Mouse (Mus musculus): ENCODE data around the gene BC051019. TPM values are rescaled to one million over a fixed set of nuclear protein-coding genes. Genes with fewer than 3 reads are reported as not detected.

Gene BC051019
- polyA plus RNA-seq, 1 experiment from 2014 or later: not detected

- Histone ChIP-seq H3K9ac (ENCODE audit: low read length) (peak overlapping the region; percentile 96), H3K4me3 (ENCODE audit: low read depth, low read length) (peak overlapping the region; percentile 88), H3K4me1 (ENCODE audit: control insufficient read depth, insufficient read depth, low read length) (peaks cover 11% of the 10 kb centered on the region), H3K36me3 (ENCODE audit: control insufficient read depth, insufficient read depth, low read length) (no peaks in the 10 kb centered on the region), H3K9me3 (ENCODE audit: control insufficient read depth, low read length) (no peaks in the 10 kb centered on the region), H3K4me2 (peak overlapping the region; percentile 95), H3K27ac (ENCODE audit: low read depth, low read length) (peak overlapping the region; percentile 61), H3K27me3 (ENCODE audit: control insufficient read depth, insufficient read depth, low read length) (no peaks in the 10 kb centered on the region)
- peak; percentile 85 for DNase-seq (ENCODE audit: low spot score, missing footprints)
- WGBS: 5% methylated on average over 13 of the region's 13 CpGs
- ATAC-seq (ENCODE audit: low FRiP score): peak; percentile 2; the same call in 1 of the 2 replicates
Observed at GRCm38 (mm10) chr7:109751427-109752007, 27.9 kb upstream of the BC051019 start.

- no peak overlapping the region for H3K27ac ChIP-seq (ENCODE audit: low read depth, low read length)
- H3K27me3 ChIP-seq (ENCODE audit: control insufficient read depth, insufficient read depth, low read length): no peaks in the 10 kb centered on the region
- 69% methylated on average over 1 of the region's 1 CpGs for WGBS
- no peak for ATAC-seq (ENCODE audit: low FRiP score)
- DNase-seq (ENCODE audit: low spot score, missing footprints): no peak
- H3K4me1 ChIP-seq (ENCODE audit: control insufficient read depth, insufficient read depth, low read length): peaks cover 8% of the 10 kb centered on the region
- H3K9me3 ChIP-seq (ENCODE audit: control insufficient read depth, low read length): no peaks in the 10 kb centered on the region
- peaks cover 3% of the 10 kb centered on the region for H3K36me3 ChIP-seq (ENCODE audit: control insufficient read depth, insufficient read depth, low read length)
- no peak overlapping the region for H3K4me3 ChIP-seq (ENCODE audit: low read depth, low read length)
- no peak overlapping the region for H3K9ac ChIP-seq (ENCODE audit: low read length)
- H3K4me2 ChIP-seq: no peak overlapping the region
Observed at GRCm38 (mm10) chr7:109747747-109748146, 24.1 kb upstream of the BC051019 start.

DNA sequence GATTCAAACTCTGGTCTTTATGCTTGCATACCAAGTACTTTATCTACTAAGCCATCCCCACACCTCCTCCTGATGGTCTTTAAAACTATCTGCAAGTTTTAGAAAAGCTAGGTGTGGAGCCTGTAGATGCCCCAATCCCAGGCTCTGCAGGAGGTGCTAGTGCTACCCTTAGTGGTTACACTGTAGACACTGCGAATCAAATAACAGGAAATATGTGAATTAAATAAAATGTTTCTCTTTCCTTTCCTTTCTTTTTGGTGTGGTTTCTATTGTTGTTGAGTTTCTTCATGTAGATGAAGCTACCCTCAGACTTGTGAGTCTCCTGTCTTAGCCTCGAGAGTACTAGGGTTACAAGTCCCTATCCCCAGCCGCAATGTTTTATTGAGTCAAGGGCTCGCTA, 18.1 kb upstream of the BC051019 start:
- Histone ChIP-seq H3K9ac (ENCODE audit: low read length) (no peak overlapping the region), H3K9me3 (ENCODE audit: control insufficient read depth, low read length) (no peaks in the 10 kb centered on the region), H3K36me3 (ENCODE audit: control insufficient read depth, insufficient read depth, low read length) (peaks cover 3% of the 10 kb centered on the region), H3K27ac (ENCODE audit: low read depth, low read length) (no peak overlapping the region), H3K4me2 (no peak overlapping the region), H3K4me1 (ENCODE audit: control insufficient read depth, insufficient read depth, low read length) (no peaks in the 10 kb centered on the region), H3K27me3 (ENCODE audit: control insufficient read depth, insufficient read depth, low read length) (no peaks in the 10 kb centered on the region), H3K4me3 (ENCODE audit: low read depth, low read length) (no peak overlapping the region)
- 93% methylated on average over 4 of the region's 4 CpGs for WGBS
- ATAC-seq (ENCODE audit: low FRiP score) (no peak), DNase-seq (ENCODE audit: low spot score, missing footprints) (no peak)

- Histone ChIP-seq H3K27ac (ENCODE audit: low read depth, low read length) (no peak overlapping the region), H3K9ac (ENCODE audit: low read length) (no peak overlapping the region), H3K4me3 (ENCODE audit: low read depth, low read length) (no peak overlapping the region), H3K4me2 (no peak overlapping the region), H3K9me3 (ENCODE audit: control insufficient read depth, low read length) (no peaks in the 10 kb centered on the region), H3K4me1 (ENCODE audit: control insufficient read depth, insufficient read depth, low read length) (no peaks in the 10 kb centered on the region), H3K36me3 (ENCODE audit: control insufficient read depth, insufficient read depth, low read length) (peaks cover 3% of the 10 kb centered on the region), H3K27me3 (ENCODE audit: control insufficient read depth, insufficient read depth, low read length) (no peaks in the 10 kb centered on the region)
- 97% methylated on average over 1 of the region's 1 CpGs for WGBS
- ATAC-seq (ENCODE audit: low FRiP score) (no peak), DNase-seq (ENCODE audit: low spot score, missing footprints) (no peak)
Observed at GRCm38 (mm10) chr7:109741060-109741459, 17.4 kb upstream of the BC051019 start.

GRCm38 (mm10) chr7:109739822-109740370, 16.2 kb upstream of the BC051019 start:
- no peak for ATAC-seq (ENCODE audit: low FRiP score)
- H3K36me3 ChIP-seq (ENCODE audit: control insufficient read depth, insufficient read depth, low read length): peaks cover 2% of the 10 kb centered on the region
- H3K4me3 ChIP-seq (ENCODE audit: low read depth, low read length): no peak overlapping the region
- no peak overlapping the region for H3K4me2 ChIP-seq
- H3K27me3 ChIP-seq (ENCODE audit: control insufficient read depth, insufficient read depth, low read length): no peaks in the 10 kb centered on the region
- H3K9me3 ChIP-seq (ENCODE audit: control insufficient read depth, low read length): no peaks in the 10 kb centered on the region
- 92% methylated on average over 5 of the region's 5 CpGs for WGBS
- H3K4me1 ChIP-seq (ENCODE audit: control insufficient read depth, insufficient read depth, low read length): no peaks in the 10 kb centered on the region
- H3K27ac ChIP-seq (ENCODE audit: low read depth, low read length): no peak overlapping the region
- no peak overlapping the region for H3K9ac ChIP-seq (ENCODE audit: low read length)
- DNase-seq (ENCODE audit: low spot score, missing footprints): no peak

GRCm38 (mm10) chr7:109734806-109735205, 11.2 kb upstream of the BC051019 start:
- no peaks in the 10 kb centered on the region for H3K9me3 ChIP-seq (ENCODE audit: control insufficient read depth, low read length)
- H3K4me2 ChIP-seq: no peak overlapping the region
- H3K4me1 ChIP-seq (ENCODE audit: control insufficient read depth, insufficient read depth, low read length): no peaks in the 10 kb centered on the region
- ATAC-seq (ENCODE audit: low FRiP score) (no peak), DNase-seq (ENCODE audit: low spot score, missing footprints) (no peak)
- no peaks in the 10 kb centered on the region for H3K27me3 ChIP-seq (ENCODE audit: control insufficient read depth, insufficient read depth, low read length)
- H3K9ac ChIP-seq (ENCODE audit: low read length): no peak overlapping the region
- WGBS: 88% methylated on average over 4 of the region's 4 CpGs
- H3K27ac ChIP-seq (ENCODE audit: low read depth, low read length): no peak overlapping the region
- H3K4me3 ChIP-seq (ENCODE audit: low read depth, low read length): no peak overlapping the region
- no peaks in the 10 kb centered on the region; the same call in 1 of the 2 replicates for H3K36me3 ChIP-seq (ENCODE audit: control insufficient read depth, insufficient read depth, low read length)

DNA sequence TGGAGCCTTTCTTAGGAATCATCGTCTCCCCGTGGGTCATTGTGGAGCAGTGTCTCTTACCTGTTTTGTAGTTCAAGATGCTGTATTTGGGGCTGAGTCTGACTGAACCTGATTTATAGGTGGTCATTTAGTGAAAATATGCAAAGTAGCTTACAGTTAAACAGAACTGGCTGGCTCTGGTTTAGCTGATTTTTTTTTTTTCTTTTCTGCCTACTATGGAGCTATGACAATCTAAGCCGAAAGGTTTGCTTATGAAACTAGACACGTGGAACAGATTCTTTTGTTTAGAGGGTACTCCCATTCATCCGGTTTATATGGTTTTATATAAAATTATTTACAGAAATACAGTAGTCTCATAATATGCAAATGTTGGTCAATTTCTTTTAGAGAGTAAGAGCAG, 8.0 kb upstream of the BC051019 start, which contains the start of gene Ascl3:
Ascl3 (minus strand) TSS at position 101 of the 400 bp plus-strand sequence.
- H3K4me2 ChIP-seq: no peak within 1 kb of the TSS
- no peak for DNase-seq (ENCODE audit: low spot score, missing footprints)
- WGBS: 90% methylated on average over 5 of the region's 5 CpGs

GRCm38 (mm10) chr7:109723114-109723513, 536 bp downstream of the BC051019 start:
- ATAC-seq (ENCODE audit: low FRiP score) (no peak), DNase-seq (ENCODE audit: low spot score, missing footprints) (no peak)
- no peaks in the 10 kb centered on the region; the same call in 1 of the 2 replicates for H3K9me3 ChIP-seq (ENCODE audit: control insufficient read depth, low read length)
- no peak overlapping the region for H3K4me3 ChIP-seq (ENCODE audit: low read depth, low read length)
- H3K4me2 ChIP-seq: no peak overlapping the region
- H3K4me1 ChIP-seq (ENCODE audit: control insufficient read depth, insufficient read depth, low read length): no peaks in the 10 kb centered on the region
- H3K27me3 ChIP-seq (ENCODE audit: control insufficient read depth, insufficient read depth, low read length): no peaks in the 10 kb centered on the region
- no peak overlapping the region for H3K27ac ChIP-seq (ENCODE audit: low read depth, low read length)
- H3K9ac ChIP-seq (ENCODE audit: low read length): no peak overlapping the region
- WGBS: 93% methylated on average over 8 of the region's 8 CpGs
- no peaks in the 10 kb centered on the region for H3K36me3 ChIP-seq (ENCODE audit: control insufficient read depth, insufficient read depth, low read length)

More for the DNA sequence above, 8.0 kb upstream of the BC051019 start, which contains the start of gene Ascl3:
- H3K4me1 ChIP-seq (ENCODE audit: control insufficient read depth, insufficient read depth, low read length): no peaks in the 10 kb centered on the region
- no peak within 1 kb of the TSS for H3K27ac ChIP-seq (ENCODE audit: low read depth, low read length)
- no peak within 1 kb of the TSS for H3K4me3 ChIP-seq (ENCODE audit: low read depth, low read length)
- ATAC-seq (ENCODE audit: low FRiP score): no peak
- H3K27me3 ChIP-seq (ENCODE audit: control insufficient read depth, insufficient read depth, low read length): no peaks in the 10 kb centered on the region
- no peak within 1 kb of the TSS for H3K9ac ChIP-seq (ENCODE audit: low read length)
- H3K36me3 ChIP-seq (ENCODE audit: control insufficient read depth, insufficient read depth, low read length): no peaks in the 10 kb centered on the region
- H3K9me3 ChIP-seq (ENCODE audit: control insufficient read depth, low read length): no peaks in the 10 kb centered on the region

GRCm38 (mm10) chr7:109722618-109723017, 1.0 kb downstream of the BC051019 start:
- no peak for DNase-seq (ENCODE audit: low spot score, missing footprints)
- no peak overlapping the region for H3K27ac ChIP-seq (ENCODE audit: low read depth, low read length)
- no peak overlapping the region for H3K9ac ChIP-seq (ENCODE audit: low read length)
- no peak overlapping the region for H3K4me2 ChIP-seq
- no peak for ATAC-seq (ENCODE audit: low FRiP score)
- no peaks in the 10 kb centered on the region; the same call in 1 of the 2 replicates for H3K9me3 ChIP-seq (ENCODE audit: control insufficient read depth, low read length)
- H3K36me3 ChIP-seq (ENCODE audit: control insufficient read depth, insufficient read depth, low read length): no peaks in the 10 kb centered on the region
- no peaks in the 10 kb centered on the region for H3K4me1 ChIP-seq (ENCODE audit: control insufficient read depth, insufficient read depth, low read length)
- H3K4me3 ChIP-seq (ENCODE audit: low read depth, low read length): no peak overlapping the region
- 92% methylated on average over 2 of the region's 2 CpGs for WGBS
- H3K27me3 ChIP-seq (ENCODE audit: control insufficient read depth, insufficient read depth, low read length): no peaks in the 10 kb centered on the region
